Mouse (Mus musculus) cerebellum, adult 8-10 months (tissue): ENCODE measurements around the gene Hist1h2an.
"Not testable (repeated sequence)": the region's sequence is repeated elsewhere in the genome, so short reads cannot be mapped to it uniquely, and the experiment has no call there.

Source experiments
- DNase-seq: peaks from one replicate; pipeline ENCODE4 v3.0.0; 2022

Gene Hist1h2an

DNA sequence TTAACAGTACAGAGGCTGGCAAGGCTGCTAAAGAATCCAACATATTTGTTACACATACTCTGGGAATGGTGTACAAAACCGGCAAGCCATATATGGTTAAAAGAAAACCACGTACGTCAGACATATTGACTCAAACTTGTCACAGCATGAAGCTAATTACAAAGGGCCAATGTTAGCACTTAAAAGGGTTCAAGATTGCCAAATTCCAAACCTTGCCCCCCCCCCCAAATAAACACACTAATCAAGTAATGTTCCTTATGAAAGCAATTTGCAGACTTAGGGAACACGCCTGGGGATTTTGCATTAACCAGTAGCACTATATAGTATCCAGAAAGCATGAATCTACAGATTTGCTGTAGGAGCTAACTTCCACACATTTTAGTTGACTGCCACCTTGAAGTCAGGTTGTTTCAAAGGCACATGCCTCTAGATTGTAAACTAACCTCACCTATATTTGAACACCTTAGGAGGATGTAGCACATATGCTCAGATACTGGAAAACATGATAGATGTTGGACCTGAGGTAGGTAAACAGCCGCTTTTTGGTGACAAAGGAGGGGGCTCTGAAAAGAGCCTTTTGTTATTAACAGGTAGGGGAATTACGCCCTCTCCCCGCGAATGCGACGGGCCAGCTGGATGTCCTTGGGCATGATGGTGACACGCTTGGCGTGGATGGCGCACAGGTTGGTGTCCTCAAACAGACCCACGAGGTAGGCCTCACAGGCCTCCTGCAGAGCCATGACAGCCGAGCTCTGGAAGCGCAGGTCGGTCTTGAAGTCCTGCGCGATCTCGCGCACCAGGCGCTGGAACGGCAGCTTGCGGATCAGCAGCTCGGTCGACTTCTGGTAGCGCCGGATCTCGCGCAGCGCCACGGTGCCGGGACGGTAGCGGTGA lies 4.4 kb downstream of the Hist1h2an start:
- peak; percentile 40 for DNase-seq

DNA sequence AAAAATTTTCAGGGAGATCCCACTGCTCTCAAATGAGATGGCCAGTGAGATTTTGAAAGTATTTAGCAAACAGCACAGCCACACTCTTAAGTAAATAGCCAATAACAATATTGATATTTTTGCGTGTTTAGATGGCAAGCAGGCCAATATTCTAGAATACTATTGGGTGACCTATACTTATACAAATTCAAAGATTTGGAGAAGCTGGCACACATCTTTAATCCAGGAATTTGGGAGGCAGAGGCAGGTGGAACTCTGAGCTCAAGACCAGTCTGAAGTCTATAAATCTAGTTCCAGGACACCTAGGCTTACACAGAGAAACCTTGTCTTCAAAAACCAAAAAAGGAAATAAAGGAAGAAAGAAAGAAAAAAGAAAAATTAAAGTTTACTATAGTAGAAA lies 5.4 kb downstream of the Hist1h2an start:
- DNase-seq, result no peak

DNA sequence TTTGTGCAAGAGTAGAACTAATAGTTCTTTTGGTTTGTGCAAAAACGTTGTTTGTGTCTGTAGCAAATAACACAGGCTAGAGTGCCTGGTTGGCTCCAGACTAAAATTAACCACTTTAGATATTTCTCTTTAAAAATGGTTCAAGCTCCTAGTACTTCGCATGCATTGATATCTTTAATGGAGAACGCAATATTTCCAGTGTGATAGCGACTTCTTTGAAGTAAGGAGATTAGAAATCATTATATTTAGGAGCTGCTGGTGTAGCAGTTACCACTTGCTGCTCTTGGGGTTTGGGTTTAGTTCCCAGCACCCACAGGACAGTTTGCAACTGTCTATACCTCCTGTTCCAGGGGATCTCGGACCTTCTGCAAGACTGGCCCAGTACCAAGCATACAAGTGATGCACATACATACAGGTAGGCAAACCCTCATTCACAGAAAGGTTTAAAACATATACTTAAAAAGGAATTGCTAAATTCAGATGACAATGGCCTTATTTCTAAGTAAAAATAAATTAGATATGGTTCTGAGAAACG lies 5.9 kb downstream of the Hist1h2an start:
- no peak for DNase-seq

DNA sequence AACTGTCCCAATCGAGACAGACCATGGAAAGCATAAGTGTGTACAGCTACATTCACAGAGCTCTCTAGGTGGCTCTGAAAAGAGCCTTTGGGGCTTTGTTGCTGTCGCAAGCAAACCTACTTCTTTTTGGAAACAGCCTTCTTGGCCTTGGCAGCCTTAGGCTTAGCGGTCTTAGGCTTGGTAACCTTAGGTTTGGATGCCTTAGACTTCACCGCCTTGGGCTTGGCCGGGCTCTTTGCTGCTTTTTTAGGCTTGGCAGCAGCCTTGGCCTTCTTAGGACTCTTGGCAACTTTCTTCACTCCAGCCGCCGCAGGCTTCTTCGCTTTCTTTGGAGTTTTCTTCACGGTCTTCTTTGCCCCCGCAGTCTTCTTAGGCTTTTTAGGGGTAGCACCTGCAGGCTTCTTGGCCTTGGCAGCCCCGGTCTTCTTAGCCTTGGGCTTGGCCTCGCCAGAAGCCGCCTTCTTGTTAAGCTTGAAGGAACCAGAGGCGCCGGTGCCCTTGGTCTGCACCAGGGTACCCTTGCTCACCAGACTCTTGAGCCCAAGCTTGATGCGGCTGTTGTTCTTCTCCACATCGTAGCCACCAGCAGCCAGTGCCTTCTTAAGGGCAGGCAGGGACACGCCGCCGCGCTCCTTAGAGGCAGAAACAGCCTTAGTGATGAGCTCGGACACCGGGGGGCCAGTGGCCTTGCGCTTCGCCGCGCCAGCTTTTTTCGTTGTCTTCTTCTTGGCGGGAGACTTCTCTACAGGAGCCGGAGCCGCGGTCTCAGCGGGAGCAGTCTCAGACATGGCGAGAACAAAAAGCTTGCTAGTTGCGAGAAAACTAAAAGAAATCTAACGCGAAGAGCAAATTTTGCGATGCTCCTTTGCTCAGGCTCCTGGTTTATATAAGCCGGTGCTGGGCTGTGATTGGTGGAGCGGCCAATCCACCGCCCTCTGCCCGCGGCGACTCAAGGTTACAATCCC lies 7.0 kb downstream of the Hist1h2an start, which contains the start of gene Hist1h1b:
Gene Hist1h1b, minus strand, starts transcription at position 859 of the 965 bp plus-strand sequence.
- DNase-seq, result peak; percentile 74

DNA sequence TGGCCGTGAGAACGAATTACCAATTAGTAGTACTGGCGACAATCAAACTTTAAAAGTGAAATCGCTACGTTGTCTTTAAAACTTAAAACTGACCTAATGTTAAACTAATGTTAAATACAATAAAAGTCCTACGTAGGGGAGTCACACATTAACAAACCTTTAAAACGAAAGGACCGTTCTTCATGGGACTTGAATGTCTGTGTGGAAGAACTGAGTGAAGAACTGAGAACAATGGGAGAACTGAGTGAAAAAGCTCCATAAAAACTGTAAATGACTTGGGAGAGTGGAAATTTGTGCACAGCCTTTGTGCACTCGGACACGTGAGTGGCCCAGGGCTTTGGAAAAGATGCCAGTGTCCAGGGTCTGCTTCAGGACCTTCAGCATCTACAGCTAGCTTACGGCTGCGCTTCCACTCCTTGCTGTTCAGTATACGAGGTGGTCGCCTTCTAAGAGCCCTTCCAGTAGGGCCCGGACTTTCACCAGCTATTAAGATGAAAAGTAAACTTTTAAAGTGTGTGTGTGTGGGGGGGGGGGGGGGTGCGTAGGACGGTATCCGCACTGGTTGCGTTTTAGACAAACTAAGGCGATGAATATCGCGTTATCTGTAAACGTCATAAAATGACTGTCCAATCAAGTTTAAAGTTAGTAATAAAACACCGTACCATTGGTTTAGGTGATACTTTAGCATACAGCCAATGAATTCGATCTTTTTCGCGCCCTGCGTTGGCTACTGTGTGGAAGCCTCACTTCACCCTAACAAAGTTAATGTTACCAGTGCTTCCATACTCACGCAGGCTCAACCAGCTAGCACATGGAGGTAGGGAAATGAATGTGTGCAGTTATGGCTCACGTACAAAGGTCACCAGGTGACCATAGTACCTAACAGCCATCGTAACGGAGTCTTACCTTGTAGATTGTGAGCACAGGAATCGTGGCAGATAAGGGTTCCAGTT lies 7.9 kb downstream of the Hist1h2an start:
- DNase-seq, result peak; percentile 53

DNA sequence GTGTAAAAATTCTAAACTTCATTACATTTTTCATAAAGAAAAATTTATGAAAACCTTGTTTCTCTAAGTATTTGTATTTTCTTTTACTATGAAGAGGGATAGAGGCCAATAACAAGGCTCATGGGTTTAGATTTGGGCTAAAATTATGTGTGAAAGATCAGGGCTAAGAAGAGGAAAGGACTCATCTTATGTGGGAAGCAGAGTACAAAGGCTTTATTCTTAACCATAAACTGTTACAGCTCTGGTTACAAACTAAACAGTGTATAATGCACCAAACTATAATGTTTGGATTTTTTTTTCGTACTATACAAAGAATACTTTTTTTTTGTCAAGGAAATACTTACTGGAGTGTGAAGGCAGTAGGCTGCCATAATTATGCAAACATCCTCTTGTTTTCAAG lies 31.3 kb downstream of the Hist1h2an start:
- DNase-seq, result no peak

DNA sequence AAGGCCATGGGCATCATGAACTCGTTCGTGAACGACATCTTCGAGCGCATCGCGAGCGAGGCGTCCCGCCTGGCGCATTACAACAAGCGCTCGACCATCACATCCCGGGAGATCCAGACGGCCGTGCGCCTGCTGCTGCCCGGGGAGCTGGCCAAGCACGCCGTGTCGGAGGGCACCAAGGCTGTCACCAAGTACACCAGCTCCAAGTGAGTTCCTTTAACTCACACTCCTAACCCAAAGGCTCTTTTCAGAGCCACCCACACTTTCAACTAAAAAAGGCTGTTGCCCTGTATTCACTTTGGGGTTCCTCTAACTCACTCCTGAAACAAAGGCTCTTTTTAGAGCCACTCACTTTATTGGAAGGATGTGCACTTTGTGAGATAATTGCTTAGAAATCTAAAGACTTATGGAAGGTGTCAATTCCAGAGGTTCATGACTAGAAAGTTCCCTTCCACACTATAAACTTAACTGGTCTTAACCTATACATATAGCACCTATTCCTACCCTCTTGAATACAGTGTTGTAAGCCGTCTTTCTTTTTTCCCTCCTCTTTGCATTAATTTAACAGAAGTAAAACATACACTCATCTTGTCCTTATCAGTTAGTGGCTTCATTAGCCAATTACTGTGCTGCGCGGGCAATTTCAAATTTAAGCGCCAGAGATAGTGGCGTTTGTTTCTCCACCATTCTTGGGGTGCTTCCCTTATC lies 32.6 kb downstream of the Hist1h2an start:
- not testable (repeated sequence) for DNase-seq

DNA sequence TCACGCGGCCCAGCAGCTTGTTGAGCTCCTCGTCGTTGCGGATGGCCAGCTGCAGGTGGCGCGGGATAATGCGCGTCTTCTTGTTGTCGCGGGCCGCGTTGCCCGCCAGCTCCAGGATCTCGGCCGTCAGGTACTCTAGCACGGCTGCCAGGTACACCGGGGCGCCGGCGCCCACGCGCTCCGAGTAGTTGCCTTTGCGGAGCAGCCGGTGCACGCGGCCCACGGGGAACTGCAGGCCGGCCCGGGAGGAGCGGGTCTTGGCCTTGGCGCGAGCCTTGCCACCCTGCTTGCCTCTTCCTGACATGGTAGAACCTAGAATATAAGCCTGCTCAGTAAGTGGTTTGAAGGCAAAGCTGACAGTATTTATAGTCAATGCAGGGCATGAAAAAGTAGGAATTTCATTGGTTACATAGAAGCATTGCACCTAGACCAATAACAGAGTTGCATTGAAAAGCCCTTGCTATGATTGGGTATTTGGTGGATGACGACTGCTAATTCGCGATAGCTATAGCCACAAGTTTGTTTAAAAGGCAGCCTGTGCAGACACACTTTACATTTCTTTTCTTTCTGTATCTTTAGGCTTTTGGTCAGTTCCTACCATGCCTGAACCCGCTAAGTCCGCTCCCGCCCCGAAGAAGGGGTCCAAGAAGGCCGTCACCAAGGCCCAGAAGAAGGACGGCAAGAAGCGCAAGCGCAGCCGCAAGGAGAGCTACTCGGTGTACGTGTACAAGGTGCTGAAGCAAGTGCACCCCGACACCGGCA lies 33.3 kb downstream of the Hist1h2an start, which contains the start of the genes Hist1h2ak and Hist1h2bn:
Gene Hist1h2ak, minus strand, starts transcription at position 304 of the 762 bp plus-strand sequence.
Gene Hist1h2bn, plus strand, starts transcription at position 600 of the 762 bp plus-strand sequence.
- peak; percentile 67 for DNase-seq

DNA sequence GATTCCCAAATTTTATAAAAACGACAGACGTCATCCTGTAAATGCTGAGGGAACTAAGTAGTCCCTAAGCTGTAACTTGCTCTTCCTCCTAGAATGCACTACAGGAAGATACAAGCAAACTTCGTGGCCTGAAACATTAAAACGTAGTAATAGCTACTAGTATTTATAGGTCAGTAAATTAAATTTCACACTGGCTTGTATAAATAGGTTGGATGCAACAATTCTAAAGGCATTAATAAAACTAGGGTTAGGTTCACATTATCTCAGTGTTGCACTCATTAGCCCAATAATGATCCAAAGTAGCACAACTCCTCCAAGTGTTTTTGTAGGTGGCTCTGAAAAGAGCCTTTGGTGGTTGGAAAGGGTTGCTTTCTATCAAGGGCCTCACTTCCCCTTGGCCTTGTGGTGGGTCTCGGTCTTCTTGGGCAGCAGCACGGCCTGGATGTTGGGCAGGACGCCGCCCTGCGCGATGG lies 33.9 kb downstream of the Hist1h2an start:
- DNase-seq, result no peak

DNA sequence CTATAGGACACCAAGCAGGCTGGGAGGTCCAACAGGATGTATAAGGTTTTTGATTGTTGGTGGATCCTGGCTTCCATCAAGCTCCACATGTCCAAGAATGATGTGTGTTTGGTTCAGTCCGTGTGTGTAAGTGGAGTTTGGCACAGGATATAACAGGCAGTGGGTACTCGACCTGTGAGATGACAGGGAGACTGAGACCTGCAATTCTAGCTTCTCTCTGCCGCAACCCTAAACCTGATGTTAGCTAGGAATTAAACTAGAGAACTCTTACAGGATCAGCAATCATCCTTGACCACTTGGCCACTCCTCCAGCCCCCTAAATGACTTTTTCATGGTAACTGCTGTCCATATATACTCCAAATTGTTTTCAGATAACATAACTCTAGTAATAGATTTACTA lies 34.7 kb downstream of the Hist1h2an start:
- no peak for DNase-seq

DNA sequence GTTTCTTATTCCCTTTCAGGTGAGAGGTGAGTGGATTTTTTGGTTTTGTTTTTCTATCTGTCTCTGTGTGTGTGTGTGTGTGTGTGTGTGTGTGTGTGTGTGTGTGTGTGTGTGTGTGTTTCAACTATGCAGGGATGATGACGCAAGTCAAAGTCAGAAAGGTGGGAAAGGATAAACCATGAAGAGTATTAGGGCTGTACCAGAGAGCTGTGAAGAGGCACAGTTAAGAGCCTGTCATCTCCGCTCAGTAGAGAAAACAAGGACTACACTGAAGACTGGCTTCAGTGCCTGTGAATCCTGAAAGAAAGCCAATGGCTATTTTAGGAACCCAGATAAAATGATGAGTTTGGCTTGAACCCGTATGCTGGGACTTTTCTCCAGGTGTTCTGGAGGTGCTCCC lies 35.2 kb downstream of the Hist1h2an start:
- no peak for DNase-seq

DNA sequence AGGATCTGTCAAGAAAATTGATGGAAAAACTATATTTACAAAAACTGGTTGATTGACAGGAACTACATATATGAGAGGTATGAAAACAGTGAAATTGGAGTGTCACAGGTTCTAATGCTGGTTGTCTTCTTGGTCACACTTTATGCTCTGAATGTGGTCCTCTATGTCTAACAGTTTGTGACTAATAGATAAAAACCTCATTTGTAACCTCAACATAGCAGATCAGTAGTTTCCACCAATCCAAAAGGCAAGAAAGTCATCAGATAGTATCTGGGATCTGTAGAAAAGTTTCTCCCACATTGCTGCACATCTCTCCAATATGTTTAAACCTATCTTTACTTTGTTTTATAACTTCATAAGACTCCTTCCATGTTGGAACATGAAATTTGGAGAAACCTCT lies 35.6 kb downstream of the Hist1h2an start:
- no peak for DNase-seq

DNA sequence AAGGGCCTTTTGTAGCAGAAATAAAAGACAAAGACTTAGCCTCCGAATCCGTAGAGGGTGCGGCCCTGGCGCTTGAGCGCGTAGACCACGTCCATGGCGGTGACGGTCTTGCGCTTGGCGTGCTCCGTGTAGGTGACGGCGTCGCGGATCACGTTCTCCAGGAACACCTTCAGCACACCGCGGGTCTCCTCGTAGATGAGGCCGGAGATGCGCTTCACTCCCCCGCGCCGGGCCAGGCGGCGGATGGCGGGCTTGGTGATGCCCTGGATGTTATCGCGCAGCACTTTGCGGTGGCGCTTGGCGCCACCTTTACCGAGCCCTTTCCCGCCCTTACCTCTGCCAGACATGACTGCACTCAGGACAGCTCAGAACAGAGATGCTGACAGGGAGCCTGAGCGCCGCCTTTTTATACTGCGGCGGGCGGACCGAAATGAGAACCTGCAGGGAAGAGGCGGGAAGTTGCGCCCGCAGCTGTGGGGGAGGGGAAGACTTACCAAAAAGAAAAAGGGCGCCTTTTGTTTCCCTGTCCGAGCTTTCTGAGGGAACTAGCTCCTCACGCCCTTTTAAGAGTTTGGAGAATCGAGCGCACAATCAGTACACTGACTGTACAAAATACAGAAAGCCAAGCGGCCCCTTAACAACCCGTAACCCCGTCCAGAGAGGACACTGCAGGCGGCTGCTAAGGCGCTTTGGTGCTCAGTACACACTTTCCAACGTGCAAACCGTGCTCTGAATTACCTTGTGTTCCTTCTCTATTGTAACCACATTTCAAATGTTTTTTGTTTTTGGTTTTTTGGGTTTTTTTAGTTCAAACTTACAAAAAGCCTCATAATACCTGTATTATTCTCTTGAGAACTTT lies 36.6 kb downstream of the Hist1h2an start, which contains the start of gene Hist1h4k:
Gene Hist1h4k, minus strand, starts transcription at position 347 of the 859 bp plus-strand sequence.
- peak; percentile 94 for DNase-seq

DNA sequence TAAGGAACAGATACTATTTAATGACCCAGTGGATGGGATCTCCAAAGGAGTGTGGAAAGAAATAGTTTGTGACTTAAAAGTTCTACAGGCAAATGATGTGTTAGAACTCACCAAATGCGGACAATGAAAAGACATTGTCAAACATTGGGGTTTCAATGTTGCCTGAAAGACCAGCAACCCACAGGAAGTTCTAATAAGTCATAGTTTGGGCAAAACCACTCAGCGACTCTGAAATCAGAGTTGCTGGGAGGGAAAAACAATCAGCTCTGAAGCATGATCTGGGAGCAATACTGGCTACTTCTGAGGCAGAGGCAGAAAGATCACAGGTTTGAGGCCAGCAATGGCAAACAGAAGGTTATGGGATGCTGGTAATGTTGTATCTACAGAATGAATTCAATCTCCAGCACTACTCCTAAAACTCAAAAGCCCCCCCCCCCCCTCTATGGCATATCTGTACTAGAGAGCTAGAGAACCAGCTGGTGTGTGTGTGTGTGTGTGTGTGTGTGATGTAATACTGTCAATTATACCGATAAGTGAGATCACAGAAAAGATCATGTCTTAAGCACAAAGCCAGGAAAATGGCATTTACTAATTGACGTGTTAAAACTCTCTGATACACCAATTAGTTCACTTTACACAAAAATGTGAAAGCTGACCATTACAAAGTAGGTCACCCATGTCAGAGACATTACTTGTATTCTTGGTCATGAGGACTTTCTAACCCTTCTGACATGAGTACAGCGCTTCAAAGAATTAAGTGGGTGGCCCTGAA lies 37.4 kb downstream of the Hist1h2an start:
- no peak for DNase-seq

DNA sequence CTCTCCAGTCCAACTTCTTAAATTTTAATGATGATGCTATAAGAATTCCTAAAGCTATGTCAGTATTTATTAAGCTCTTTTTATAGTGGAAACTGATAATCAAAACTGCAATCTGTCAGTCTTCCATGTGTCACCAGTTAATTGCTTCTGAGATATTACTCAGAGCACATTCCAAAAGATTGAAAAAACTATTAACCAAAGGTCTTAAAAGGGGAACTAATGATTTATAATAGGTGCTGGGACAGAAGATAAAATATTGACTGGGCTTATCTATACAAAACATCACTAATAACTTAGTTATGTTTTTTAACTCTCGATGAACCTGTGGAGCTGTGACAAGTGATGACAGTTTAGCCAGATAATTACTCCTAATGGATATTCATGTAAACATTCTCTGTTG lies 42.0 kb downstream of the Hist1h2an start:
- no peak for DNase-seq
